Mouse (Mus musculus) lung, embryonic 16.5 days (tissue): ENCODE data around the gene Mthfsd. TPM values are rescaled to one million over a fixed set of nuclear protein-coding genes. Genes with fewer than 3 reads are reported as not detected.

ENCODE experiments used
- ATAC-seq: fragments of 200-750 bp; cut with Nextera tagmentation; 2 replicates; pipeline ENCODE4 v1.8.0; 2017; ENCODE audit warnings: low read depth, mild to moderate bottlenecking, moderate library complexity
- H3K27ac ChIP-seq: fragments of 300-500 bp; sonication (generic); 2 replicates; pipeline ENCODE4 v1.5.1; 2014; ENCODE audit warnings: mild to moderate bottlenecking, control low read depth, low read length
- H3K27me3 ChIP-seq: fragments of 300-500 bp; sonication (generic); 2 replicates; pipeline ENCODE4 v1.6.1; 2014; ENCODE audit warnings: low read depth, low read length, mixed read lengths; ENCODE audit not compliant: control insufficient read depth, insufficient read depth
- H3K36me3 ChIP-seq: fragments of 300-500 bp; sonication (generic); 2 replicates; pipeline ENCODE4 v1.6.1; 2014; ENCODE audit warnings: low read length; ENCODE audit not compliant: control insufficient read depth, insufficient read depth
- H3K4me1 ChIP-seq: fragments of 300-500 bp; sonication (generic); replicated peaks from 2 replicates; pipeline ENCODE4 v1.6.1; 2014; ENCODE audit warnings: low read length, mixed read lengths; ENCODE audit not compliant: control insufficient read depth, insufficient read depth
- H3K4me2 ChIP-seq: fragments of 300-500 bp; sonication (generic); 2 replicates; pipeline ENCODE4 v1.6.1; 2014; ENCODE audit warnings: low read depth, low read length, control low read depth
- H3K4me3 ChIP-seq: fragments of 300-500 bp; sonication (generic); 2 replicates; pipeline ENCODE4 v1.5.1; 2014; ENCODE audit warnings: mild to moderate bottlenecking, low read length, control low read depth
- H3K9ac ChIP-seq: fragments of 300-500 bp; sonication (generic); 2 replicates; pipeline ENCODE4 v1.6.1; 2014; ENCODE audit warnings: low read length, control low read depth
- H3K9me3 ChIP-seq: fragments of 300-500 bp; sonication (generic); 2 replicates; pipeline ENCODE4 v1.6.1; 2016; ENCODE audit warnings: low read length; ENCODE audit not compliant: control insufficient read depth
- WGBS: fragments of 180-500 bp; shearing (Covaris S2); extraction: QIAGEN DNeasy Blood & Tissue Kit; methylation state at CpG from one replicate; pipeline ENCODE4 v1.1.7; 2014; 5-methylcytosine and 5-hydroxymethylcytosine counted together
- polyA plus RNA-seq: library from polyadenylated mRNA; unstranded; fragments of >200 nt; fragmentation: Nextera tagmentation; extraction: Ambion mirVana; gene quantifications from 2 replicates; pipeline ENCODE4 v1.2.1, GENCODE M21; 2015

Mthfsd gene
- polyA plus RNA-seq, 1 experiment from 2014 or later: 50.6 TPM

- Histone ChIP-seq H3K9ac (no peak overlapping the region), H3K4me2 (no peak overlapping the region), H3K27me3 (no peaks in the 10 kb centered on the region), H3K4me1 (peaks cover 8% of the 10 kb centered on the region), H3K36me3 (peaks cover 25% of the 10 kb centered on the region), H3K9me3 (no peaks in the 10 kb centered on the region), H3K27ac (no peak overlapping the region), H3K4me3 (no peak overlapping the region)
- ATAC-seq: peak; percentile 13; the same call in 1 of the 2 replicates
- WGBS: 44% methylated on average over 17 of the region's 17 CpGs
Measured at GRCm38 (mm10) chr8:121104049-121104818, 4.0 kb downstream of the Mthfsd start.

- WGBS: 71% methylated on average over 6 of the region's 6 CpGs
- Histone ChIP-seq H3K27me3 (peaks cover 22% of the 10 kb centered on the region), H3K27ac (no peak overlapping the region)
Measured at GRCm38 (mm10) chr8:121093496-121093895, 14.7 kb downstream of the Mthfsd start.

GRCm38 (mm10) chr8:121092627-121093026 lies 15.6 kb downstream of the Mthfsd start:
- 1% methylated on average over 16 of the region's 16 CpGs for WGBS
- peak; percentile 50 for ATAC-seq

More at GRCm38 (mm10) chr8:121093496-121093895, 14.7 kb downstream of the Mthfsd start:
- ATAC-seq: no peak
- H3K4me1 ChIP-seq: peaks cover 7% of the 10 kb centered on the region
- H3K4me3 ChIP-seq: no peak overlapping the region
- peaks cover 7% of the 10 kb centered on the region for H3K36me3 ChIP-seq
- H3K9me3 ChIP-seq: no peaks in the 10 kb centered on the region
- no peak overlapping the region for H3K9ac ChIP-seq
- no peak overlapping the region for H3K4me2 ChIP-seq

GRCm38 (mm10) chr8:121092141-121092540 lies 16.1 kb downstream of the Mthfsd start:
- H3K36me3 ChIP-seq: peaks cover 2% of the 10 kb centered on the region; the same call in 1 of the 2 replicates
- H3K27ac ChIP-seq: peak overlapping the region; percentile 26; the same call in 1 of the 2 replicates
- ATAC-seq: peak; percentile 32; the same call in 1 of the 2 replicates
- H3K4me1 ChIP-seq: peaks cover 7% of the 10 kb centered on the region
- no peaks in the 10 kb centered on the region for H3K9me3 ChIP-seq
- no peak overlapping the region for H3K9ac ChIP-seq
- no peak overlapping the region for H3K4me3 ChIP-seq
- H3K27me3 ChIP-seq: peaks cover 22% of the 10 kb centered on the region
- 23% methylated on average over 6 of the region's 6 CpGs for WGBS
- peak overlapping the region; percentile 25; the same call in 1 of the 2 replicates for H3K4me2 ChIP-seq

More at GRCm38 (mm10) chr8:121092627-121093026, 15.6 kb downstream of the Mthfsd start:
- peaks cover 22% of the 10 kb centered on the region for H3K27me3 ChIP-seq
- peak overlapping the region; percentile 25; the same call in 1 of the 2 replicates for H3K4me2 ChIP-seq
- H3K36me3 ChIP-seq: peaks cover 3% of the 10 kb centered on the region; the same call in 1 of the 2 replicates
- H3K9ac ChIP-seq: no peak overlapping the region
- H3K9me3 ChIP-seq: no peaks in the 10 kb centered on the region
- H3K4me3 ChIP-seq: no peak overlapping the region
- peaks cover 7% of the 10 kb centered on the region for H3K4me1 ChIP-seq
- H3K27ac ChIP-seq: peak overlapping the region; percentile 26; the same call in 1 of the 2 replicates

GRCm38 (mm10) chr8:121090716-121091115 lies 17.5 kb downstream of the Mthfsd start:
- peaks cover 7% of the 10 kb centered on the region for H3K4me1 ChIP-seq
- H3K9me3 ChIP-seq: no peaks in the 10 kb centered on the region
- WGBS: 0% methylated on average over 1 of the region's 1 CpGs
- H3K27ac ChIP-seq: peak overlapping the region; percentile 82
- peak overlapping the region; percentile 79; the same call in 1 of the 2 replicates for H3K4me2 ChIP-seq
- H3K36me3 ChIP-seq: no peaks in the 10 kb centered on the region
- ATAC-seq: peak; percentile 24; the same call in 1 of the 2 replicates
- peaks cover 31% of the 10 kb centered on the region for H3K27me3 ChIP-seq
- H3K9ac ChIP-seq: peak overlapping the region; percentile 69
- peak overlapping the region; percentile 57 for H3K4me3 ChIP-seq

- Histone ChIP-seq H3K9me3 (no peaks in the 10 kb centered on the region), H3K4me2 (peak overlapping the region; percentile 79), H3K9ac (peak overlapping the region; percentile 69), H3K4me1 (peaks cover 7% of the 10 kb centered on the region), H3K27ac (peak overlapping the region; percentile 82), H3K36me3 (no peaks in the 10 kb centered on the region), H3K27me3 (peaks cover 40% of the 10 kb centered on the region), H3K4me3 (peak overlapping the region; percentile 57)
- 10% methylated on average over 32 of the region's 32 CpGs for WGBS
- ATAC-seq: 0 out of 2 replicates have a peak, but pooled peaks have one; percentile 2
Measured at GRCm38 (mm10) chr8:121089631-121090380, 18.4 kb downstream of the Mthfsd start.

GRCm38 (mm10) chr8:121088871-121089630 lies 19.1 kb downstream of the Mthfsd start:
- H3K27me3 ChIP-seq: peaks cover 48% of the 10 kb centered on the region
- H3K4me1 ChIP-seq: peaks cover 7% of the 10 kb centered on the region
- peak overlapping the region; percentile 69 for H3K9ac ChIP-seq
- peak overlapping the region; percentile 82 for H3K27ac ChIP-seq
- H3K9me3 ChIP-seq: no peaks in the 10 kb centered on the region
- peak overlapping the region; percentile 79 for H3K4me2 ChIP-seq
- H3K4me3 ChIP-seq: peak overlapping the region; percentile 57
- H3K36me3 ChIP-seq: no peaks in the 10 kb centered on the region
- no peak for ATAC-seq
- 6% methylated on average over 40 of the region's 40 CpGs for WGBS

- WGBS: 9% methylated on average over 8 of the region's 8 CpGs
- H3K9ac ChIP-seq: peak overlapping the region; percentile 69
- H3K4me1 ChIP-seq: peaks cover 7% of the 10 kb centered on the region
- H3K36me3 ChIP-seq: no peaks in the 10 kb centered on the region
- H3K27ac ChIP-seq: no peak overlapping the region
- ATAC-seq: no peak
- peaks cover 54% of the 10 kb centered on the region for H3K27me3 ChIP-seq
- H3K9me3 ChIP-seq: no peaks in the 10 kb centered on the region
- peak overlapping the region; percentile 57 for H3K4me3 ChIP-seq
- H3K4me2 ChIP-seq: peak overlapping the region; percentile 79
Measured at GRCm38 (mm10) chr8:121088281-121088680, 19.9 kb downstream of the Mthfsd start.
